In the genomic region with DNA sequence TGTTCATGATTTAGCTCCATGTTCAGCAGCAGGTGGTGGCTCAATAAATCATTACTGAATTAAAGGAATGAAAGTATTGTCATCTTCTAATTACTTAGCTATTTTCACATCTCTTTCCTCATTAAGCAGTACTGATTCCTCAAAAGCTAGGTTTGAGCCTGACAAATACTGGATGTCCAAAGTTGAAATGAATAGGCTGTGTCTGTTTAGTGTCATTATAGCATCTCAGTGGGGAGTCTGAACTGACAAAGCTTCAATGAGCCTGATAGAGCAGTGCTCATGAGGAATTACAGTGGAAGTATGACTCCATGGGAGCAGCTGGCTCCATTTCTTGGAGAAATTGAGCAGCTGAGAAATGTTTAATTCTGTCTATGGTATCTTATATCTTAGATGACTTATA, we compare ENCODE assay signal across 28 mouse cellular contexts.
DNase-seq lines count a peak whose midpoint lies in the region; ATAC-seq and TF ChIP-seq lines count a peak whose summit lies in the region.
"Had no signal": no experiment of that assay in that cellular context is flagged by ENCODE, and none has a peak within 500 bp of the region (broad histone marks: within the 10 kb centered on the region; RNA-seq: fewer than 3 reads in every experiment).

No protein-coding gene starts in this region.

- ATAC-seq in forebrain, embryonic 12.5 days (ENCODE audit: low FRiP score): peak; percentile 60; the same call in 1 of the 2 replicates
- no peak for ATAC-seq in forebrain, postnatal 0 days
- 0 out of 2 replicates have a peak, but pooled peaks have one; percentile 19 for ATAC-seq in kidney, embryonic 16.5 days (ENCODE audit: low FRiP score, low TSS enrichment)
- ATAC-seq: activated CD4-positive, CD25-positive, alpha-beta regulatory T cell, adult 4 months; CD4-positive, CD25-positive, alpha-beta regulatory T cell, adult 4 months; intestine, embryonic 16.5 days had no signal

- no peaks in the 10 kb centered on the region for H3K4me1 ChIP-seq in forebrain, embryonic 12.5 days
- no peaks in the 10 kb centered on the region for H3K4me1 ChIP-seq in forebrain, postnatal 0 days (ENCODE audit: insufficient read depth)
- no peaks in the 10 kb centered on the region for H3K4me1 ChIP-seq in kidney, embryonic 16.5 days (ENCODE audit: insufficient read depth, low read length)
- H3K4me1 ChIP-seq in kidney, adult 2 months (ENCODE audit: control insufficient read depth, insufficient read depth, low read length): no peaks in the 10 kb centered on the region
- H3K4me1 ChIP-seq: embryonic facial prominence, embryonic 10.5 days; embryonic facial prominence, embryonic 15.5 days; heart, embryonic 10.5 days; heart, embryonic 15.5 days; kidney, embryonic 15.5 days; neural tube, embryonic 13.5 days had no signal

- no peaks in the 10 kb centered on the region for H3K36me3 ChIP-seq in forebrain, embryonic 12.5 days (replicated peaks)
- no peaks in the 10 kb centered on the region for H3K36me3 ChIP-seq in forebrain, postnatal 0 days (ENCODE audit: insufficient read depth)
- no peaks in the 10 kb centered on the region for H3K36me3 ChIP-seq in kidney, embryonic 16.5 days (ENCODE audit: insufficient read depth, low read length)
- H3K36me3 ChIP-seq in kidney, adult 2 months (ENCODE audit: control insufficient read depth, insufficient read depth, low read length): no peaks in the 10 kb centered on the region
- H3K36me3 ChIP-seq: embryonic facial prominence, embryonic 10.5 days; embryonic facial prominence, embryonic 15.5 days; heart, embryonic 10.5 days; heart, embryonic 15.5 days; kidney, embryonic 15.5 days; neural tube, embryonic 13.5 days had no signal

- H3K27me3 ChIP-seq in forebrain, embryonic 12.5 days: no peaks in the 10 kb centered on the region
- no peaks in the 10 kb centered on the region for H3K27me3 ChIP-seq in forebrain, postnatal 0 days (ENCODE audit: insufficient read depth, low read length)
- no peaks in the 10 kb centered on the region for H3K27me3 ChIP-seq in kidney, embryonic 16.5 days (ENCODE audit: insufficient read depth, low read length)
- no peaks in the 10 kb centered on the region for H3K27me3 ChIP-seq in kidney, adult 2 months (replicated peaks; ENCODE audit: control insufficient read depth, insufficient read depth, low read length)
- H3K27me3 ChIP-seq: embryonic facial prominence, embryonic 15.5 days; heart, embryonic 15.5 days; kidney, embryonic 15.5 days; neural tube, embryonic 13.5 days had no signal

- no peak overlapping the region for H3K4me2 ChIP-seq in forebrain, embryonic 12.5 days
- H3K4me2 ChIP-seq in forebrain, postnatal 0 days (ENCODE audit: low read depth): no peak overlapping the region
- H3K4me2 ChIP-seq in kidney, embryonic 16.5 days (replicated peaks; ENCODE audit: low read depth, low read length): no peak overlapping the region
- H3K4me2 ChIP-seq: embryonic facial prominence, embryonic 15.5 days; heart, embryonic 15.5 days; kidney, embryonic 15.5 days; neural tube, embryonic 13.5 days had no signal

- no peak for TF ChIP-seq POLR2A in kidney, adult 2 months (IDR thresholded peaks at IDR 0.05; ENCODE audit: low read depth, low read length)

- DNase-seq in forebrain, postnatal 0 days: no peak
- DNase-seq in kidney, adult 2 months: no peak
- peak; percentile 2 for DNase-seq in R1 (ENCODE audit: low read depth, low spot score)
- DNase-seq in retina, embryonic 14.5 days (ENCODE audit: low spot score): peak; percentile 48
- DNase-seq in thymus, postnatal 14 days: no peak
- DNase-seq: adrenal gland, adult 2 months; adrenal gland, postnatal 36 days; cerebellum, adult 8-10 months; cerebellum, postnatal 36 days; gastrocnemius, postnatal 25 days; heart, adult 11 months; liver; lung, adult 2 months; lung, postnatal 10 days; right cerebral cortex, postnatal 14 days had no signal

- no peak overlapping the region for H3K4me3 ChIP-seq in forebrain, embryonic 12.5 days (replicated peaks)
- no peak overlapping the region for H3K4me3 ChIP-seq in forebrain, postnatal 0 days (ENCODE audit: low read depth, low read length)
- no peak overlapping the region for H3K4me3 ChIP-seq in kidney, embryonic 16.5 days (ENCODE audit: low read length)
- no peak overlapping the region for H3K4me3 ChIP-seq in kidney, adult 2 months (ENCODE audit: insufficient read depth, low read depth, low read length)
- H3K4me3 ChIP-seq: embryonic facial prominence, embryonic 10.5 days; embryonic facial prominence, embryonic 15.5 days; heart, embryonic 10.5 days; heart, embryonic 15.5 days; kidney, embryonic 15.5 days; neural tube, embryonic 13.5 days had no signal

- no peak overlapping the region for H3K9ac ChIP-seq in forebrain, embryonic 12.5 days
- no peak overlapping the region for H3K9ac ChIP-seq in forebrain, postnatal 0 days
- H3K9ac ChIP-seq in kidney, embryonic 16.5 days (replicated peaks; ENCODE audit: low read length): no peak overlapping the region
- H3K9ac ChIP-seq: embryonic facial prominence, embryonic 15.5 days; heart, embryonic 15.5 days; kidney, embryonic 15.5 days; liver, embryonic 14.5 days; neural tube, embryonic 13.5 days had no signal

- no peak overlapping the region for H3K27ac ChIP-seq in forebrain, embryonic 12.5 days
- H3K27ac ChIP-seq in forebrain, postnatal 0 days (ENCODE audit: low read depth, low read length): no peak overlapping the region
- no peak overlapping the region for H3K27ac ChIP-seq in kidney, embryonic 16.5 days (ENCODE audit: low read length)
- H3K27ac ChIP-seq in kidney, adult 2 months (ENCODE audit: insufficient read depth, low read depth, low read length): no peak overlapping the region
- H3K27ac ChIP-seq: embryonic facial prominence, embryonic 10.5 days; embryonic facial prominence, embryonic 15.5 days; heart, embryonic 10.5 days; heart, embryonic 15.5 days; kidney, embryonic 15.5 days; liver, embryonic 14.5 days; macrophage; neural tube, embryonic 13.5 days had no signal

- no peak for TF ChIP-seq CTCF in forebrain, postnatal 0 days (IDR thresholded peaks at IDR 0.05; ENCODE audit: low read depth)
- no peak for TF ChIP-seq CTCF in kidney, adult 2 months (conservative IDR thresholded peaks at IDR 0.05; ENCODE audit: insufficient read depth, insufficient read length, low read depth, low read length)

- no peaks in the 10 kb centered on the region for H3K9me3 ChIP-seq in forebrain, embryonic 12.5 days
- no peaks in the 10 kb centered on the region for H3K9me3 ChIP-seq in forebrain, postnatal 0 days (ENCODE audit: low read length)
- no peaks in the 10 kb centered on the region; the same call in 1 of the 2 replicates for H3K9me3 ChIP-seq in kidney, embryonic 16.5 days (ENCODE audit: low read length)
- H3K9me3 ChIP-seq: embryonic facial prominence, embryonic 10.5 days; embryonic facial prominence, embryonic 15.5 days; heart, embryonic 10.5 days; heart, embryonic 15.5 days; kidney, embryonic 15.5 days; neural tube, embryonic 13.5 days had no signal

Comparison
In these comparisons a context has a peak if more than half of its experiments do, and no peak if none do; other contexts are left out.
1. DNase-seq: peak in R1 (single experiment) and retina, embryonic 14.5 days (single experiment); none in forebrain, postnatal 0 days (single experiment), kidney, adult 2 months (single experiment) and thymus, postnatal 14 days (single experiment).